ENCODE assay signal across 18 mouse cellular contexts in genomic region chr6:108092646-108093045, GRCm38 (mm10).
"Had no signal": no experiment of that assay in that cellular context is flagged by ENCODE, and none has a peak within 500 bp of the region (broad histone marks: within the 10 kb centered on the region; RNA-seq: fewer than 3 reads in every experiment).

No protein-coding gene starts in this region.

- H3K4me2 ChIP-seq: lung, embryonic 14.5 days; midbrain, embryonic 12.5 days; neural tube, embryonic 13.5 days; neural tube, embryonic 15.5 days had no signal

- H3K9ac ChIP-seq: lung, embryonic 14.5 days; midbrain, embryonic 12.5 days; neural tube, embryonic 13.5 days; neural tube, embryonic 15.5 days had no signal

- H3K4me3 ChIP-seq: midbrain, embryonic 10.5 days; midbrain, embryonic 12.5 days; myocyte; neural tube, embryonic 13.5 days; neural tube, embryonic 15.5 days had no signal

- H3K4me1 ChIP-seq: midbrain, embryonic 10.5 days; midbrain, embryonic 12.5 days; neural tube, embryonic 13.5 days; neural tube, embryonic 15.5 days had no signal

- H3K27me3 ChIP-seq: midbrain, embryonic 12.5 days; neural tube, embryonic 13.5 days; neural tube, embryonic 15.5 days had no signal

- H3K36me3 ChIP-seq: midbrain, embryonic 10.5 days; midbrain, embryonic 12.5 days; neural tube, embryonic 13.5 days; neural tube, embryonic 15.5 days had no signal

- H3K9me3 ChIP-seq: midbrain, embryonic 10.5 days; midbrain, embryonic 12.5 days; neural tube, embryonic 13.5 days; neural tube, embryonic 15.5 days had no signal

- DNase-seq: lung, embryonic 14.5 days; lung, postnatal 10 days; lung, postnatal 4 days; midbrain, embryonic 14.5 days; retina, postnatal 1 day; right cerebral cortex, adult 18-20 months; right cerebral cortex, postnatal 25 days; right cerebral cortex, postnatal 4 days; spleen, adult 18-20 months; thymus, adult 18-20 months; thymus, postnatal 14 days; thymus, postnatal 4 days had no signal

- ATAC-seq: midbrain, embryonic 16.5 days had no signal

- H3K27ac ChIP-seq: midbrain, embryonic 10.5 days; midbrain, embryonic 12.5 days; neural tube, embryonic 13.5 days; neural tube, embryonic 15.5 days had no signal
